Mouse (Mus musculus): ENCODE measurements around the gene Apex1.

DNA sequence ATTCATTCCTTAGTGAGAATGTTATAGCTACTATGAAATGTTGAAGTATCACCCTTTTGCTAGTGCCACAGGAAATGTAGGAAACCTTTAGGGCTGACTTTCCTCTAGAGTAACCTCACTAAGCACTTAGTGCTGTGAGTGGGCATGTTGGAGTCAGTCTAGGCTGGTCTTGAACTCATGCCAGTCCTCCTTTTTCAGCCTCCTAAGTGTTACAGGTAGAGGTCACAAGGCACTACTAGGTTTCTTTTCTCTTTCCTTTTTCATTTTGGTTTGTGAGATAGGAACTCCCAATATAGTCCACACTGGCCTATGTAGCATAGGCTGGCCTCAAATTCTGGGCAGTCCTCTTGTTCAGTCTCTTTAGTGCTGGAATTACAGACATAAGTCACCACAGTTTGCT, 29.4 kb upstream of the Apex1 start:
- no peak for TF ChIP-seq CTCF (IDR thresholded peaks at IDR 0.05; ENCODE audit: low read depth, low read length)
- TF ChIP-seq TAL1 (conservative IDR thresholded peaks at IDR 0.05; ENCODE audit: low read depth, low read length) = no peak
- no peak for TF ChIP-seq GATA1 (IDR thresholded peaks at IDR 0.05; ENCODE audit: borderline replicate concordance, low read length)
- no peak for TF ChIP-seq POLR2AphosphoS5 (IDR thresholded peaks at IDR 0.05; ENCODE audit: insufficient replicate concordance, low read depth, low read length)
- no peak for TF ChIP-seq GATA2 (IDR thresholded peaks at IDR 0.05; ENCODE audit: borderline replicate concordance, low read depth, low read length)

All from G1E (cell line).